Mouse (Mus musculus) MEL (cell line): ENCODE data around the gene Wdr54. TPM values are rescaled to one million over a fixed set of nuclear protein-coding genes. Genes with fewer than 3 reads are reported as not detected.

ENCODE experiments used
- DNase-seq: peaks from one replicate; pipeline ENCODE4 v3.0.0; 2011; ENCODE audit warnings: low read depth, low spot score
- H3K27ac ChIP-seq: 2 replicates; pipeline ENCODE4 v1.5.1; 2012; ENCODE audit warnings: low read depth, mild to moderate bottlenecking, control low read depth, low read length, moderate library complexity; ENCODE audit not compliant: control insufficient read depth
- H3K27me3 ChIP-seq, 2 experiments: fragments of 150-350 bp in 1 of 2; sonication (generic) in 1 of 2; 2 replicates each; pipeline ENCODE4 v1.6.1; 2012; ENCODE audit warnings: low read length in 2 of 2, mild to moderate bottlenecking in 2 of 2, improper control_type of control experiment in 1 of 2, moderate library complexity in 1 of 2; ENCODE audit not compliant: insufficient read depth in 2 of 2, control insufficient read depth in 1 of 2
- H3K36me3 ChIP-seq, 2 experiments: 2 replicates each; pipeline ENCODE4 v1.6.1; 2012 to 2014; ENCODE audit warnings: low read length in 2 of 2, improper control_type of control experiment in 1 of 2, inconsistent platforms in 1 of 2, mild to moderate bottlenecking in 1 of 2; ENCODE audit not compliant: insufficient read depth in 2 of 2, control insufficient read depth in 1 of 2
- H3K4me1 ChIP-seq, 2 experiments: fragments of 150-350 bp in 1 of 2; sonication (generic) in 1 of 2; 2 replicates each; pipeline ENCODE4 v1.6.1; 2012; ENCODE audit warnings: low read length in 2 of 2, improper control_type of control experiment in 1 of 2, mild to moderate bottlenecking in 1 of 2; ENCODE audit not compliant: insufficient read depth in 2 of 2, control insufficient read depth in 1 of 2
- H3K4me3 ChIP-seq, 2 experiments: fragments of 150-350 bp in 1 of 2; sonication (generic) in 1 of 2; 2 replicates each; pipeline ENCODE4 v1.5.1; 2012; ENCODE audit warnings: low read depth in 2 of 2, low read length in 2 of 2, mild to moderate bottlenecking in 2 of 2, moderate library complexity in 2 of 2, control low read depth in 1 of 2, improper control_type of control experiment in 1 of 2; ENCODE audit not compliant: control insufficient read depth in 1 of 2, insufficient read depth in 1 of 2
- H3K79me2 ChIP-seq: 2 replicates; pipeline ENCODE4 v1.6.1; 2012; ENCODE audit warnings: mild to moderate bottlenecking, low read length, moderate library complexity; ENCODE audit not compliant: control insufficient read depth, poor library complexity, insufficient read depth
- H3K9ac ChIP-seq: 2 replicates; pipeline ENCODE4 v1.6.1; 2012; ENCODE audit warnings: low read depth, mild to moderate bottlenecking, control low read depth, low read length, moderate library complexity; ENCODE audit not compliant: control insufficient read depth, poor library complexity, severe bottlenecking
- H3K9me3 ChIP-seq: fragments of 150-350 bp; sonication (generic); replicated peaks from 2 replicates; pipeline ENCODE4 v1.6.1; 2012; ENCODE audit warnings: mild to moderate bottlenecking, low read length, improper control_type of control experiment, moderate library complexity; ENCODE audit not compliant: insufficient read depth
- CHD1 ChIP-seq: IDR thresholded peaks from 2 replicates; pipeline ENCODE4 v1.6.1; 2012; ENCODE audit warnings: low read depth, mild to moderate bottlenecking, inconsistent platforms, low read length, improper control_type of control experiment
- CTCF ChIP-seq, 3 experiments: IDR thresholded peaks in 2 of 3; conservative IDR thresholded peaks in 1 of 3; 2 replicates each; pipeline ENCODE4 v1.5.1; 2011 to 2012; ENCODE audit warnings: low read length in 3 of 3, low read depth in 2 of 3, mild to moderate bottlenecking in 2 of 3, improper control_type of control experiment in 1 of 3, inconsistent platforms in 1 of 3, mixed read lengths in 1 of 3, moderate library complexity in 1 of 3; ENCODE audit not compliant: control insufficient read depth in 1 of 3, insufficient read depth in 1 of 3, poor library complexity in 1 of 3, severe bottlenecking in 1 of 3
- E2F4 ChIP-seq: IDR thresholded peaks from 2 replicates; pipeline ENCODE4 v1.6.1; 2011; ENCODE audit warnings: low read depth, low read length, improper control_type of control experiment, borderline replicate concordance
- EP300 ChIP-seq, 2 experiments: IDR thresholded peaks; 2 replicates each; pipeline ENCODE4 v1.6.1; 2011; ENCODE audit warnings: improper control_type of control experiment in 2 of 2, low read length in 2 of 2, low read depth in 1 of 2, mild to moderate bottlenecking in 1 of 2
- GABPA ChIP-seq: IDR thresholded peaks from 2 replicates; pipeline ENCODE4 v1.6.1; 2012; ENCODE audit warnings: low read depth, mild to moderate bottlenecking, inconsistent platforms, low read length, improper control_type of control experiment, moderate library complexity
- GATA1 ChIP-seq: IDR thresholded peaks from 2 replicates; pipeline ENCODE4 v1.6.1; 2011; ENCODE audit warnings: low read depth, low read length, improper control_type of control experiment
- HCFC1 ChIP-seq: IDR thresholded peaks from 2 replicates; pipeline ENCODE4 v1.6.1; 2012; ENCODE audit warnings: low read depth, mild to moderate bottlenecking, inconsistent platforms, low read length, improper control_type of control experiment, moderate library complexity
- JUND ChIP-seq: IDR thresholded peaks from 2 replicates; pipeline ENCODE4 v1.6.1; 2011; ENCODE audit warnings: low read depth, mild to moderate bottlenecking, improper control_type of control experiment, low read length
- MAFK ChIP-seq: IDR thresholded peaks from 2 replicates; pipeline ENCODE4 v1.6.1; 2011; ENCODE audit warnings: low read depth, mild to moderate bottlenecking, low read length, improper control_type of control experiment, borderline replicate concordance
- MAZ ChIP-seq: IDR thresholded peaks from 2 replicates; pipeline ENCODE4 v1.6.1; 2012; ENCODE audit warnings: low read depth, mild to moderate bottlenecking, inconsistent platforms, low read length, improper control_type of control experiment
- MEF2A ChIP-seq: IDR thresholded peaks from 2 replicates; pipeline ENCODE4 v1.6.1; 2014; ENCODE audit warnings: low read depth, mild to moderate bottlenecking, inconsistent platforms, low read length, improper control_type of control experiment; ENCODE audit not compliant: poor library complexity, insufficient replicate concordance, severe bottlenecking; ENCODE audit errors: extremely low read depth
- MXI1 ChIP-seq: IDR thresholded peaks from 2 replicates; pipeline ENCODE4 v1.6.1; 2011; ENCODE audit warnings: mild to moderate bottlenecking, low read depth, low read length, improper control_type of control experiment
- MYB ChIP-seq: IDR thresholded peaks from 2 replicates; pipeline ENCODE4 v1.6.1; 2011; ENCODE audit warnings: mild to moderate bottlenecking, low read depth, low read length, improper control_type of control experiment
- MYC ChIP-seq: IDR thresholded peaks from 2 replicates; pipeline ENCODE4 v1.6.1; 2011; ENCODE audit warnings: low read depth, mild to moderate bottlenecking, low read length, improper control_type of control experiment, moderate library complexity
- NELFE ChIP-seq: IDR thresholded peaks from 2 replicates; pipeline ENCODE4 v1.6.1; 2011; ENCODE audit warnings: low read depth, low read length, improper control_type of control experiment
- POLR2A ChIP-seq, 2 experiments: IDR thresholded peaks; 2 replicates each; pipeline ENCODE4 v1.6.1; 2011 to 2012; ENCODE audit warnings: low read length in 2 of 2, mild to moderate bottlenecking in 2 of 2, control low read depth in 1 of 2, improper control_type of control experiment in 1 of 2, low read depth in 1 of 2, moderate library complexity in 1 of 2; ENCODE audit not compliant: control insufficient read depth in 1 of 2, insufficient read depth in 1 of 2, poor library complexity in 1 of 2
- POLR2AphosphoS2 ChIP-seq: IDR thresholded peaks from 2 replicates; pipeline ENCODE4 v1.6.1; 2011; ENCODE audit warnings: low read length, improper control_type of control experiment
- RAD21 ChIP-seq: IDR thresholded peaks from 2 replicates; pipeline ENCODE4 v1.6.1; 2011; ENCODE audit warnings: mild to moderate bottlenecking, low read depth, low read length, improper control_type of control experiment
- SIN3A ChIP-seq: IDR thresholded peaks from 2 replicates; pipeline ENCODE4 v1.6.1; 2012; ENCODE audit warnings: low read length, improper control_type of control experiment, inconsistent platforms
- SMC3 ChIP-seq: IDR thresholded peaks from 2 replicates; pipeline ENCODE4 v1.6.1; 2011; ENCODE audit warnings: low read depth, low read length, improper control_type of control experiment
- TAL1 ChIP-seq: IDR thresholded peaks from 2 replicates; pipeline ENCODE4 v1.6.1; 2012; ENCODE audit warnings: mild to moderate bottlenecking, inconsistent platforms, low read length, moderate library complexity, mixed read lengths
- TCF12 ChIP-seq: IDR thresholded peaks from 2 replicates; pipeline ENCODE4 v1.6.1; 2014; ENCODE audit warnings: low read depth, mild to moderate bottlenecking, inconsistent platforms, low read length, improper control_type of control experiment, moderate library complexity
- USF1 ChIP-seq: IDR thresholded peaks from 2 replicates; pipeline ENCODE4 v1.6.1; 2014; ENCODE audit warnings: low read depth, mild to moderate bottlenecking, inconsistent platforms, low read length, improper control_type of control experiment, moderate library complexity
- USF2 ChIP-seq, 2 experiments: IDR thresholded peaks; 2 replicates each; pipeline ENCODE4 v1.6.1; 2011 to 2012; ENCODE audit warnings: improper control_type of control experiment in 2 of 2, low read length in 2 of 2, borderline replicate concordance in 1 of 2, inconsistent platforms in 1 of 2, low read depth in 1 of 2, mild to moderate bottlenecking in 1 of 2; ENCODE audit not compliant: insufficient read depth in 1 of 2
- ZC3H11A ChIP-seq: IDR thresholded peaks from 2 replicates; pipeline ENCODE4 v1.6.1; 2012; ENCODE audit warnings: low read depth, mild to moderate bottlenecking, inconsistent platforms, low read length, improper control_type of control experiment
- ZKSCAN1 ChIP-seq: IDR thresholded peaks from 2 replicates; pipeline ENCODE4 v1.6.1; 2012; ENCODE audit warnings: low read depth, mild to moderate bottlenecking, inconsistent platforms, low read length, improper control_type of control experiment, moderate library complexity
- ZMIZ1 ChIP-seq: IDR thresholded peaks from 2 replicates; pipeline ENCODE4 v1.6.1; 2012; ENCODE audit warnings: low read depth, mild to moderate bottlenecking, inconsistent platforms, low read length, improper control_type of control experiment, moderate library complexity
- polyA plus RNA-seq, 2 experiments: library from polyadenylated mRNA; stranded (reverse) in 1 of 2; unstranded in 1 of 2; fragments of >175 nt in 1 of 2; fragments of >200 nt in 1 of 2; gene quantifications; 2 replicates each; pipeline versions ENCODE4 v1.2.1 to v1.2.4; 2012; ENCODE audit warnings: low replicate concordance in 2 of 2, low read depth in 1 of 2; ENCODE audit not compliant: insufficient read length in 2 of 2, insufficient read depth in 1 of 2, missing spikeins in 1 of 2
- total RNA-seq: library from RNA; depleted of rRNA; stranded (reverse); fragments of 300-350 nt; gene quantifications from 2 replicates; pipeline ENCODE4 v1.2.3, GENCODE M21; 2012

The Wdr54 gene
- total and polyA plus RNA-seq, 3 experiments = 3.2 to 4.6 TPM; not detected in 1

DNA sequence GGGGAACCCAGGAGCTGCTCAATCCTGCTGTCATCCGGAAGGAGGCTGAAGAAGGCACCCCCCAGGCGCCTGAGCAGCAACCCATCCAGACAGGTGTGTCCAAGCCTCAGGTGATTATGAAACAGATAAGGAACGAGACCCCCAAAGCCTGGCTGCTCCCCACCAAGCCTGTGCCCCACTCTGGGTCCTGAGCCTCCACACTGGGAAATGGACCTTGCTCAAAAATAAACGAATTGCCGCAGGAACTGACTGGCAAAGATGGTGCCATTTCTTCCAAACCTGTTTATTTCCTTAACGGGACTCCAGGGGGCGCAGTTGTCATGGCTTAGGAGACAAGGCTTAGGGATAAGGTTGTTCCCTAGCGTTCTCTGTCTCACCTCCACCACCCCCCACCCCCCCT is 6.5 kb upstream of the Wdr54 start:
- Histone ChIP-seq H3K27ac (no peak overlapping the region), H3K27me3 (no peaks in the 10 kb centered on the region), H3K4me3 (no peak overlapping the region), H3K36me3 (peaks cover 0 to 11% of the 10 kb centered on the region in 2 experiments; a peak in 2 of 4 replicates), H3K9me3 (no peaks in the 10 kb centered on the region), H3K4me1 (peaks cover 6 to 9% of the 10 kb centered on the region in 2 experiments), H3K9ac (no peak overlapping the region), H3K79me2 (peaks cover 8% of the 10 kb centered on the region)
- TF ChIP-seq MYB = no peak
- TF ChIP-seq CTCF (IDR thresholded peaks at IDR 0.05 in 2 of 3, conservative IDR thresholded peaks at IDR 0.05 in 1 of 3; ENCODE audit: control insufficient read depth in 1 of 3, insufficient read depth in 1 of 3, low read depth in 2 of 3, low read length in 3 of 3, poor library complexity in 1 of 3, severe bottlenecking in 1 of 3) = peak; percentile 69 to 83 (median 81)
- TF ChIP-seq MAFK = no peak
- TF ChIP-seq USF2 (IDR thresholded peaks at IDR 0.05; ENCODE audit: borderline replicate concordance in 1 of 2, insufficient read depth in 1 of 2, low read depth in 1 of 2, low read length in 2 of 2) = no peak
- TF ChIP-seq MXI1 = no peak
- peak; percentile 69 for TF ChIP-seq RAD21
- TF ChIP-seq POLR2A (IDR thresholded peaks at IDR 0.05; ENCODE audit: control insufficient read depth in 1 of 2, insufficient read depth in 1 of 2, low read depth in 1 of 2, low read length in 2 of 2, poor library complexity in 1 of 2) = no peak
- 0 out of 2 replicates have a peak, but pooled peaks have one; percentile 37 for TF ChIP-seq HCFC1
- TF ChIP-seq SIN3A = 0 out of 2 replicates have a peak, but pooled peaks have one; percentile 50
- TF ChIP-seq USF1 = no peak
- no peak for TF ChIP-seq GABPA
- no peak for TF ChIP-seq MYC
- peak; percentile 70 for TF ChIP-seq SMC3
- no peak for TF ChIP-seq GATA1
- no peak for TF ChIP-seq JUND
- TF ChIP-seq MAZ = 0 out of 2 replicates have a peak, but pooled peaks have one; percentile 45
- peak; percentile 31; the same call in 1 of the 2 replicates for TF ChIP-seq ZC3H11A
- DNase-seq = peak; percentile 82

DNA sequence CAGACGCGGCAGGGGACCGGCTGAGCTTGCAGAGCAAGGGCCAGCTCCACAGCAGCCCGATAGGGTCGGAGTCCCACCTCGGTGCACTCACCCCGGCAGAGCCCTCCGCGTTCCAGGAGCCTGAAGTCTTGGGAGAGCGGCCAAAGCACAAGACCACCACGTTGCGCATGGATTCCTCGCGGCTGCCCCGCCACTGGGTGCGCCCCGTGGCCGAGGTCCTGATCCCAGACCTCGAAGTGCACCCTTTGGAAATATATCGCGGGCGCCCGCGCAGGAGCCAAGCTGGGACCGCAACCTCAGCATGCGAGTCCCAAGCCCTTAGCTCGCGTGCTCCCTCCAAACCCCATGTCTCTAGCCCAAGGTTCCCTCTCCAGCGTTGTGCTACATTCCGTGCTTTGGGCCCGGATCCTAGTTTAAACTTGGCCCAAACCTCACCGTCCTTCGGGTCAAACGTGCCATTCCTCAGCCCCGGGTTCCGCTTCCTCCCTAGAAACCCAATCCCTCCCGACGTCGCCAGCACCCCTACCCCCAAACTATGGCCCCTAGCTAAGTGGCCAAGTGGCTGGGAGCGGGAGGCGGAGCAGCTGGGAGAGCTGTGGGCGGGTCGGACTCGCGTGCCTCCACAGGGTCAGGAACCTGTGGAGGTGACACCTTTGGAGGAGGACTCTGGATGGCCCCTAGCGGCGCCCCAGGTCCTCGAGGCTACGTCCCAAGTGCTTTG is 5.9 kb upstream of the Wdr54 start:
- H3K27ac ChIP-seq = no peak overlapping the region
- DNase-seq = no peak
- H3K9ac ChIP-seq = no peak overlapping the region

More for the DNA sequence above, 5.9 kb upstream of the Wdr54 start:
- H3K9me3 ChIP-seq = no peaks in the 10 kb centered on the region
- peaks cover 8% of the 10 kb centered on the region for H3K79me2 ChIP-seq
- H3K36me3 ChIP-seq = peaks cover 0 to 10% of the 10 kb centered on the region in 2 experiments; a peak in 2 of 4 replicates
- H3K4me3 ChIP-seq = no peak overlapping the region
- TF ChIP-seq POLR2AphosphoS2 (no peak), MAFK (no peak), MXI1 (no peak), TCF12 (no peak), E2F4 (no peak), ZC3H11A (no peak), NELFE (no peak), TAL1 (no peak), EP300 (IDR thresholded peaks at IDR 0.05; ENCODE audit: low read depth in 1 of 2, low read length in 2 of 2) (no peak), CHD1 (no peak), USF1 (no peak), GABPA (no peak), MAZ (no peak), ZMIZ1 (no peak), HCFC1 (no peak), MEF2A (no peak), ZKSCAN1 (no peak)
- peaks cover 4 to 7% of the 10 kb centered on the region in 2 experiments for H3K4me1 ChIP-seq
- no peaks in the 10 kb centered on the region for H3K27me3 ChIP-seq
